Mouse (Mus musculus) kidney, adult 8-10 months (tissue): ENCODE data around the gene Stat5b.
A peak's percentile ranks its signal among the peaks of the same experiment; 100 is the strongest.

ENCODE experiments used
- DNase-seq, 2 experiments: peaks; one replicate each; pipeline ENCODE4 v3.0.0; 2022

Gene Stat5b

DNA sequence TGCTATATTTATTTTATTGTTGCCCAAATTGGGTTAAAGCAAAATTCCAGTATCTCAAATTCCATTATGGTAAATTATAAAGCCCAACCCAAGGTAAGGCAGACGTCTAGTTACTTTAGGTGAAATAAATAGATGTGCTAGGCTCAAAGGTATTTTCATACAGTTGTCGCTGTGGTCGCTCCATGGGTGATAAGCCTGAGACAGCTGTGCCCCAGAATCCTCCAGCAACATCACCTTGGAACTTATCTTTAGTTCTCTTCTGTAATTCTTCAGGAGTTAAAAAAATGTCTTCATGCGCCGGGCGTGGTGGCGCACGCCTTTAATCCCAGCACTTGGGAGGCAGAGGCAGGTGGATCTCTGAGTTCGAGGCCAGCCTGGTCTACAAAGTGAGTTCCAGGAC, 11.6 kb downstream of the Stat5b start:
- DNase-seq, result no peak

DNA sequence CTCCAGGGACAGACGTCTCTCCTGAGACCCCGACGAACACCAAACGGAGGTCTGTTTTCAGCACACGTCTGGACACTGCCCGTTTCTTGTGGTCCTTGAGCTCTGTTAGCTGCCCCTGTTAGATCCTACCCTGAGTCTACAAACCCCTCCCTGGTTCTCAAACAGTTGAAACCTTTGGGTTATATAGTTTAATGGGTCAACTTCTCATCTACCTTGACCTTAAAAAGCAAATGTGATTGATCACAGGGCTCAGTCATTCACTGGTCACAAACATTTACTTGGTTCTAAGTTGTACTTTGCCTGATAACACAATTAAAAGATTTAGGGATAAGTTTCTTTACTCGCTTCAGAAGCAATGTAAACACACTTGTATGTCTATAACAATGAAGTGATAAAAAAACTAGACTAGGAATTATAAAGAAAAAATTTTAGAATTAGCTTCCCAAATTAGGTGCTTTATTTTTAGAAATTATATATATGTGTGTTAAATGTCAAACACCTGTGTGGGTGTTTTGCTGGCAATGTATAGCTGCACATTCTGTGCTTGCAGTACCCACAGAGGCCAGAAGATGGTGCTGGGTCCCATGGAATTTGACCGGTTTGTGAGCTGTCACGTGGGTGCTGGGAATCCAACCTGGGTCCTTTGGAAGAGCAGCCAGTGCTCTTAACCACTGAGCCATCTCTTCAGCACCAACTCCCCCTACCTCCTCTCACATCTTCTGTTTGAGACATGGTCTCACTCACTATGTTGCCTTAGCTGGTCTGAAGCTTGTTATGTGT, 13.4 kb downstream of the Stat5b start:
- DNase-seq, result no peak

DNA sequence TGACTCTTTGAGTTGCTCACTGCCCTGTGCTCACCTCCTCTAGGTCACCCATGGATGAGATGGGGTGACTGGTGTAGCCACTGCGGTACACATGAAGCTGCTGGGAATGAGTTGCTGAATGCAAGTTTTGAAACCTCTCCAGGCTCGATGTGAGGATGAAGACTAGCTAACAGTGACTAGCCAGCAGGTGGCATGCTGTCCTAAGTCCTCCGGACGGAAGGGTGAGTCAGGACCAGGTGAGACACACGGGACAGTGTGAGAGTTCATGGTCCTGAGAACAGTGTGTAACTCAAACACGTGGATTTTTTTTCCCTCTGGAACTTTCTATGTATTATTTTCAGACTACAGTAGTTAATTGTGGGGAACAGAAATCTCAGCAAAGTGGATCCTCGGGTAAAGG, 17.1 kb downstream of the Stat5b start:
- DNase-seq, result peak; percentile 46 to 61

DNA sequence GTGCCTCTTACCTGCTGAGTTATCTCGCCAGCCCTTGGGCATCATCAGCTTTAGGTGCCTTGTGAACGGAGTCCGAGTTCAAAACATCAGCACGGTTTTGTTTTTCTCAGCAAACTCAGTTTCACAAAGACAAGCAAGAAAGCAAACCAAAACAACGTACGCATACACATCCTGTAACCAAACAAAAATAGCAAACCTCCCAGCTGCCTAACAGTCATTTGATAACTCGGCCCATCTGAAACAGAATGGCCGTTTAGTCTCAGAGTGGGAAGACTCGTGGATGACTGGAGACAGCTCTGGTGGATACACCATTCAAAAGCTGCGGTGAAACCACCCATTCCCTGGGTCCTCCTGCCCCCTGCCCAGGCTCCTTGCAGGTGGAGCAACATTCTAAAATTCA, 19.1 kb downstream of the Stat5b start:
- DNase-seq, result no peak

DNA sequence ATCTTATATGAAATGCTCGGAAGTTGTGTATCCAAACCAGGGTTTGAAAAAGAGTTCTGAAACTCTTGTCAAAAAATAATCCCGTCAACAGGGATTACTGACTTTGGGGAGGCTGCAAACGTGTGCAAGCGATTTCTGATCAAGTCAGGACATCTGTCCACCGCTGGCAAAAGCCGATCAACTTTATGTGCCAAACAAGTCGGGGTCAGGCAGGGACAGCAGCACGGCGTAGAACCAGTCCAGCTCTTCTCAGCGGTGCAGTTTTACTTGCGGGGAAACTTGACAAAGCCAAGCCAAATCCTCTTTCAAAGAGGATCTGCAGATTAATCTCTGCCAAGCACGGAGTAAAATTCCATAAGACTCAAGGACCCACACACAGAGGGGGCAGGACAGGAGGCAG, 20.8 kb downstream of the Stat5b start:
- DNase-seq, result no peak

DNA sequence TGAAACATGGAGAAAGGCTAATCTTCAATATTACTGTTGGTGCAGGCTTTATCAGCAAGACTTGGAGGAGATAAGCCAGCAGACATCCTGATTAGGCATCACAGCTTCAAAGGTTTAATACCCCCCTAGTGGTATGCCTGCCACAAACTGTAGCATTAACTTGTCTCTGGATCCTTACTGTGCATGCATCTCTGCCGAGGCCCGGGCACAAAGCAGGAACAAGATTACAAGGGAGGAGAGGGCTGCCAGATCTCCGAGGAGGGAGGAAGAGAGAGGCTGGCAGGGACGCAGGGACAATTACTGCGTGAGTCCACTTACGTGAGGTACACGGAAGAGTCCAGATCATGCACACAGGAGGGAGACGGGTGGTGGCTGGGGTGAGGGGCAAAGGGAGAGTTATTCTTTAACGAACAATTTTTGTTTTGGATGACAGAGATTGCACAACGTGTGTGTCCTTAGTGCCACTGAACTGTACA, 21.8 kb downstream of the Stat5b start:
- peak; percentile 42 to 51 for DNase-seq

DNA sequence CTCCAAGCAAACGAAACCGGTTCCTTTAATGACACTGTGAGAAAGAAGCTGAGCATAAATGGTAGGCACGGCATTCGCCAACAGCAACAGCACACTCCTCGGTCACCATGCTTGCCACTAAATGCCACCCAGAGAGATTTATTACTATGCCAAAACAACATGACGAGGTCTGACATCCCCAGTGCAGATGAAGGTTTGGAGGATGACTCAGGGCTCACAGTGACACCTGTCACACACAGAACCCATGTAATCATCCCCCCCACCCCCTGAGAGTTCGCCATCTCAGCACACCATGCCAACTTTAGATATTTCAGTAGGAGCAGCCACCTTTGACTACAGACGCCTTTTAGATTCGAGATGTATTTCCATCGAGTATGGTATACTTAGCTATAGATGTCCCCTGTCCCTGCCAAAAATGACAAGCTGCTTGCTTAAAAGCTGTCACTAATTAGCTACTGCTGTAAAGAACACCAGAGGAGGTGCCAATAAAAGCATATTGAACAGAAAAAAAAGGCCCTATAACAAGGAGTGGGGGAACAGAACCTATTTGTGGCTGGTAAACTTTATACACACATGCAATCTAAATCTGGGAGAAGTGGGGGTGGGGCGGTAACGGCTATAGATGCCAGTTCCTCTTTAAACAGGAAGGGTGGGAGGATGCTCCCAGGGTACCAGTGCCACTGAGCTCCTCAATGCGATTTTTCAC, 24.2 kb downstream of the Stat5b start:
- DNase-seq, result no peak

DNA sequence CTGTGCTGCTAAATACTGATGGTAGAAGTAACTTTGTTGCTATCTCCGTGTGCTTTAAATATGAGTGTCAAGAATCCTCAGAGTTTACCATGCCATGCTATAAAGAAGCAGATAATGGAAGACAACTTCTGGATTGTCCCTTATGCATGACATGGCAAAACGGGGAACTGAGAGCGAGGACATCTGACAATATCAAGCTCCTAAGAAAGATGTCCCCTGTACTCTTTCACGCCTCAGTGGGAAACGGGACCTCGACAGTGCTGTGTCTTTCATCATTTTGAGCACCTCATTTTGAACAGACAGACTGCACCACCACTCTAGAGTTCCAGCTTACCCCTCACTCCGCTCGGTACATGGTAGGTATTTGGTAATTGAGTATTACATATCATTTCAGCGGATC, 25.1 kb downstream of the Stat5b start:
- no peak for DNase-seq

DNA sequence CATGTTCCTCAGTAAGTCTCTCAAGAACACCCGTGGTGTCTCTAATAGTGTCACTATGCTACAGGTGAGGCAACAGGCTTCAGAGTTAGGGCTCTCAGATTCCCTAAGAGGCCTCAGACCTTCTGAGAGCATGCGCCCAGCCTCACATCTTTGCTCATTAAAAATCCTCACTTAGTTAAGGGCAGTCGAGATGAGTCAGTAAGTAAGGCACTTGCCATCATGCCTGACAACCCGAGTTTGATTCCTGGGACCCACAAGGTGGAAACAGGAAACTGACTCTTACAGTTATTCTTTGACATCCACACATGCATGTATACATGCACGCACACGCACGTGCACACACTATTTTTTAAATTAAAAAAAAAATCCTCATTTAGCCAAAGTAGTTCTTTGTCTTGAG, 26.0 kb downstream of the Stat5b start:
- no peak for DNase-seq

DNA sequence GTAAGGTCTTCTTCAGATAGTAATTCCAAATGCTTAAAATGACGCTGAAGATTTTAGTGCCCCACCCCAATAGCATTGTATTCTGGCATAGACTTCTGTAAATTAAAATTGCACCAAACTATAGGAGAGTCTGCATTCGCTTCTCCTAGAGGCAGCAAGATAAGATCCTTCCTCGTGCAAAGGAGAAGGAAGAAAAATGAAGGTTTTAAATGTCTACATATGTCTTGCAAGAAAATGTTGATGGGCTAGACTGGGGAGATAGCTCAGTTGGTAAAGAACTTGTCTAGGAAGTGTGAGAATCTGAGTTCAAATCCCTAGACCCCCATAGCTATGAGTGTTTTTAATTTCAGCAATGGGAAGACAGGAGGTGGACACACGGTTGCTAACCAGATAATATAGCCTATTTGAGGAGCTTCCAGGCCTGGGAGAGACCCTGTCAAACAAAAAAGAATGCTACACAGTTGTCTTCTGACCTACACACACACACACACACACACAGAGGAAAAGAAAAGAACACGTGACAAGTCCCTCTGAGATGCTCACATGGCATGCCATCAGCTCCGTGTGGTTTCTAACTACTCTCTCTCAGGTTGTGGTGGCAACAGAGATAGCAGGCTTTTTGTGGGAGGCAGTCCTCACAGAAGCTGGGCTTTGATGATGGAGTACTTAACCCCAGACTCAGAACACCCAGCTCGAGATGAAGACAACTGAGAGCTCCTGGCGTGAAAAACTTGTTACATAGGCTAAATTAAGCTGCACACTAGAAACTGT, 26.8 kb downstream of the Stat5b start:
- no peak for DNase-seq

DNA sequence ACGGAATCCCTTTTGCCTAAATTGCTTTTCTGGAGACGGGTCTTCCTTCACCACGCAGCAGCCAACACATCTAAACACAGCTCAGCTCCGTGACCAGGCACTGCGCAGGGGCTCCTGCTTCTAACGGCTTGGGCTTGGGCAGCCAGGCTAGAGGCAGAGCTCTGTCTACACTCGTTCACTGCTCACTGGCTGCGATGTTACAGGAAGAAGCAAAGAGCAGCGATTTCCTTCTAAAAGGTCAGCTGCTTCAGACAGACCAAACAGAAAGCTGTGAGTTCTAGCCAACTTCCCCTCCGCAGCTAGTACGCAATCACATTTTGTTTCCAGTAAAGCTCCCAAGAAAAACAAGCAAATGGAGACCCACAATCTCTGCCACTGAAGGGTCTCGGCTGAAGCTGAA, 28.2 kb downstream of the Stat5b start:
- peak; percentile 41 to 52 for DNase-seq

DNA sequence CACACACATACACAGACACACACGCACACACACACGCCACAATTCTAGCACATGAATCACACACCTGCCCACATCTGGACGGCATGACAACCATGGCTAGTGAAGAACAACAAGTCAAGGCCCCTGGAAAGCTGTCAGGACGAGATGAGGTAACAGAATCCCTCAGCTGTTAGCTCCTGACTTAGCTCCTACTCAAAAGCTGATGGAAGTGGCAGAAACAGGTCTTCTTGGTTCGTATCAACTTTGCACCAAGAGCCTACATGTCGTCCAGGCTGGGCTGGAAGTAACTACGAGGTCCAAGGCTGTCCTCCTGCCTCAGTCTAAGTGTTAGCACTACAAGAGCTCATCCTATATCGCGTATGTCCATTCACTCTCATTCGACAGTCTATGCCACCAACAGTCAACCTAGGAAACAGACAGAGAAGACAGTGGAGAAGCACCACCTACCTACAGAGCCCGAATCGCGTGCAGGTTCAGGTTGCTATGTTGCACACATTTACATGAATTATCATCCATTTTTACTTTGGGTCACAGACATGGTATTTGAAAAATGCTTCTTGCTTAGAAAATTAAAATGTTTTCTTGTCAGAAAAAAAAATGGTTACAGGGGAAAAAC, 28.8 kb downstream of the Stat5b start:
- DNase-seq, result no peak

DNA sequence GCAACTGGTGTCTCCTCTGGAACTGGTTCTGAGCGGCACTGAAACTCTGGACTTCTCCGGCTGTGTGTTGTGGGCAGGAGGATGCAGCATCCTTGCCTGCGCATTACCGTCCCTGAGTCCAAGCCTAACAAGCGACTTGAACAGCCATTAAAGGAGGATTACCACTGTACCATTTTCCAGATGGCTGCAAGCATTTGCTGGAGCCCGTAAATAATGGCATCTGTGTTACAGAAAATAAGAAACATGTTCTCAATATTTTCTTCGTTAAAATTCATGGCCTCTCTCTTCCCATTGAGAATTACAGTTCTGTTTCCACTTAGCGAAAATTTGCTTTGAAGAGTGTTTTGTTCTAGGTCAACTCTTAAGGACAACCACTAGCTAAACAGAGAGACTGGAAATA, 30.5 kb downstream of the Stat5b start:
- DNase-seq, result no peak

DNA sequence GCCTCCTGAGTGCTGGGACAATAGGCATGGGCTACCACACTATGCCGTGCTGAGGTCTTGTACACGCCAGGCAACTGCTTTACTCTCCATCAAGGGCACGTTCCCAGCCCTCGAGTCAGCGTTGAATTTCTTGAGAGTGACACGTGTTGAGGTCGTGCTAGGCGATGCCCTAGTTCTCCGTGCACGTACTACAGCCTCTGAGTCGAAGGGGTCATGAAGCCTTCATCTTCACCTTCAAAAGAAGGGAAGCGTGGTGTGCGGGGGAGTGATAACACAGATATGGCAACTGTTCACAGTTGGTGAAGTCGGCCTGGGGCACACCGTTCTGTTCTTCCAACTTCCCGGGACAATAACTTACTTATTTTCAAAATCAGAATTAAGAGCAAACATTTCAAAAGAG, 30.9 kb downstream of the Stat5b start:
- no peak for DNase-seq

DNA sequence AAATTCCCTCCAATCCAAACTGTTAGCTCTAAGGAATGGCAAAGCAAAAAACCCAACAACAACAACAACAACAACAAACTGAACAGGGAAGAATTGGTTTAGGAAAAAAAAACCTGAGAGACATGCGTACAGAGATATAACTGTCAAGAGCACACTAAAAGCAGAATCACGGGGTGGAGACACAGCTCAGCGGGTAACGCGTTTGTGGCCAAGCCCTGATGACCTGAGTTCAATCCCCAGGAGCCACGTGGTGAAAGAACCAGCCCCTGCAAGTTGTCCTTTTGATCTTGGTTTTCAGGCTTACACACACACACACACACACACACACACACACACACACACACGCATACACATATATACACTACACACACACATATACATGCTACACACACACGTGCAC, 31.5 kb downstream of the Stat5b start:
- DNase-seq, result no peak

DNA sequence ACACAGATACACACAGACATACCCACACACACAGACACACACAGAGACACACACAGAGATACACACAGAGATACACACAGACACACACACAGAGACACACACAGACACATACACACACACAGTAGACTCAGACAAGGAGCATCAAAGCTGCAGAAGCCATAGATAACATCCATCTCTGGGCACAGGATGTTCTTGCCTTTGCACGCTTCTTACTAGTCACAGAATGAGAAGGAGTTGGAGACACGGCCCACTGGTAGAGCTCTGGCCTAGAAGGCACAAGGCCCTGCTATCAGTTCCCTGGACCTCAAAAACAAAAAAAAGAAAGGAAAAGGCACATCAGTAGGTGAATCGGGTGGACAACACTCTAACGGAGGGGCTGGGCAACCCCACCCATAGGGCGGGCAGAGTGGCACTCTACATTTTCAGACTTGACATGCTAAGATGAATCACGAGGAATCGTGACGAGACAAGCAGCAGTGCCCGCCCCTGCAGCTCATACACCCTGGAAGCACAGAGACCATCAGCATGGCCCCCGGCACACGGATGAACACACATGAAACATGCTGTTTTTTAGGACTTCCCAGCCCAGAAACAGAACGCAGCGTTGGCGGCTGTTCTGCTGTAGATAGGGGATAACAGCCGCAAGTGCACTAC, 32.0 kb downstream of the Stat5b start:
- DNase-seq, result no peak

DNA sequence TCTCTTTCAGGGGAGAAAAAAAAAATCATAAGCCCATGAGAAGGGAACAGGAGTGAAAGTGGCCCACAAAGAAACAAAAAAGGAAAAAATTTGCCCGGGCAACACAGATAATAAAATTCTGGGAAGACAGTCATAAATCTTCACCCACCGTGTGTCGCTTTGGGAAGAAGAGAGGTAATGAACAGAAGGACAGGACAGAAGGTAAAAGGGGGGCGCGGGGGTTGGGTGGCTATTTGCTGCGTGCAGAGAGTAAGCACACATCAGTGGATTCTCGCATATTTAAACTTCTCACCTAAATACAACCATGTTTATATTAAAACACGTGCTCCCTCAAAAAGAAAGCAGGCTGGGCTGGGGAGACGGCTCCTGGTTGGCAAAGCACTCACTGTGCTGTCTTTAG, 33.2 kb downstream of the Stat5b start:
- DNase-seq, result no peak

DNA sequence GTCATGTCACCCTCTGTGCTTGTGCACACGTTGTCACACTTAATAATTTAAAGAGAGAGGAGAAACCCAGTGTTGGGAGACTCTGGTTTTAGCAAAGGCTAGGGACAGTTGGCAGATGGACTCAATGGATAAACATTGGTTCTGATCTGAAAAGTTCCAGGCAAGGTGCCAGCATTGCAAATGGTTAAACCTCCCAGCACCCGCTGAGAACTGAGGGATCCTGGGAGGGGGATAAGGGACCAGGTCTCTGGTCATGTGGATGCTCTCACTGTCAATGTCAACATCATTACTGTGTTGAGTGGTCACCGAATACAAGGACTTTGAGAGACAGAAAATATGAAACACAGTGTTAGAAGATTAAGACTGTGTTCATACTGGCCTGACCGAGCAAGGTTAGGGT, 33.7 kb downstream of the Stat5b start:
- peak; percentile 49 to 67 for DNase-seq

DNA sequence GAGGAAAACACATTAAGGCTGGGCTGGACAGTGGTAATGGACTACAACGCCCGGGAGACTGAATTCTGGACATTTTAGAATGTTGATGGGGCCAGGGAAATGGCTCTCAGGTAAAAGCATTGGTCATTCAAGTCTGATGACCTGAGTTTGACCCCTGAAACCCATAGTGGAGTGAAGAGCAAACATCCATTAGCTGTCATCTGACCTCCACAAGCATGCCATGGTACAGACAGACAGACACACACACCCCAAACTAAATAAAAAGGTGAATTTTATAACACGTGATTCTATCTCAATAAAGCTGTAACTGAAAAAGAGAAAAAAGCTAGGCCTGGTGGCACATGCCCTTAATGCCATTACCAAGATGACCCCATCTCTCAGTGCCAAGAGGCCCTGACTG, 34.2 kb downstream of the Stat5b start:
- DNase-seq, result no peak

DNA sequence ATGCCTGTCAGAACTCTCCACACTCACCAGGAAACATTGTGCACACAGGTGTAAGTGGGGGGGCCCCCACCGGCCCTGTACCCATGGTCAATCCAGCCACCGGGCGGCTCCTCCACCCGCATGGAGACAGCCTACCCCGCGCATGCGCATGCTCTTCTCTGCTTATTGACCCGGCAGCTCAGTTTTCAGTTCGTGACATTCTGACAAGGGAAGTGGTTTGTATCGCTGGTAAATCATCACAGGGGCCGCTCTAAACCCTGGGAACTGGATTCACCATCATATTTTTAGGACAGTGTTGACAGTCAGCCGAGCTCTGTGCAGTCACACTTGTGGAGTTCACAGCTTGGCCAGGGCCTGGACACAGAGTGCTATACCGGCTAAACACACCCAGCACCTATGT, 36.0 kb downstream of the Stat5b start:
- DNase-seq, result peak; percentile 81

DNA sequence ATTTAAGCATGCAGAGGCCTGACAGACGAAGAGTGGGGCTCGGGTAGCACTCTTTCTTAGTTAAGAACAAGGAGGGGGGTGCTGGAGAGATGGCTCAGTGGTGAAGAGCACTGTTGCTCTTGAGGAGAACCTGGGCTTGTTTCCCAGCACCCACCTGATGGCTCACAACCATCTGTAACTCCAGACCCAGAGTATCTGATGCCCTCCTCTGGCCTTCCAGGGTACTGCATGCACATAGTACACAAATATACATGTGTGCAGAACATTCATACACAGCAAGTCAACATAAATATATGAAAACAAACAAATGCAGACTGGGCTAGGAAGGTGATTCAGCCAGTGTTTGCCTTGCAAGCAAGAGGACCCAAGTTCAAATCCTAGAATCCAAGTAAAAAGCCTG, 39.4 kb downstream of the Stat5b start:
- DNase-seq, result no peak

DNA sequence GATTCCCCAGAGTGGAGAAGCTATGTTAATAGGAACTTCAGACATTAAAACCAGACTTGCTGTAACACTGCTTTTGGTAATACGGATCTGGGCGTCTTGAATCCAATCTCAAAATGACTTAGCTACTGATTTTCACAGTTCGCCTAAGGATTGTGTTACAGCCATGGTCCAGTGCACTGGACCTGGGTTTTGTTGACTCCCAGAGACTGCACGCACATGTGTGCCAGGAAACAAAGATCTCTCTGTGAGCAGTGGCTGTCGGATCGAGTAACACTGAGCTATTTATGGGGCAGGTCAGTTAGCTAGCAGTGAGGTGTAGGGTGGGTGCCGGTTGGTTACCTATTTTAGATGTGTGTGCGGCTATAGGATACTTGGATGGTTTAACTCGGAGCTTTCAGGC, 40.0 kb downstream of the Stat5b start:
- peak; percentile 61 to 74 for DNase-seq
